Mouse (Mus musculus): Measurements from ENCODE around the gene Neurod1.

The Neurod1 gene

DNA sequence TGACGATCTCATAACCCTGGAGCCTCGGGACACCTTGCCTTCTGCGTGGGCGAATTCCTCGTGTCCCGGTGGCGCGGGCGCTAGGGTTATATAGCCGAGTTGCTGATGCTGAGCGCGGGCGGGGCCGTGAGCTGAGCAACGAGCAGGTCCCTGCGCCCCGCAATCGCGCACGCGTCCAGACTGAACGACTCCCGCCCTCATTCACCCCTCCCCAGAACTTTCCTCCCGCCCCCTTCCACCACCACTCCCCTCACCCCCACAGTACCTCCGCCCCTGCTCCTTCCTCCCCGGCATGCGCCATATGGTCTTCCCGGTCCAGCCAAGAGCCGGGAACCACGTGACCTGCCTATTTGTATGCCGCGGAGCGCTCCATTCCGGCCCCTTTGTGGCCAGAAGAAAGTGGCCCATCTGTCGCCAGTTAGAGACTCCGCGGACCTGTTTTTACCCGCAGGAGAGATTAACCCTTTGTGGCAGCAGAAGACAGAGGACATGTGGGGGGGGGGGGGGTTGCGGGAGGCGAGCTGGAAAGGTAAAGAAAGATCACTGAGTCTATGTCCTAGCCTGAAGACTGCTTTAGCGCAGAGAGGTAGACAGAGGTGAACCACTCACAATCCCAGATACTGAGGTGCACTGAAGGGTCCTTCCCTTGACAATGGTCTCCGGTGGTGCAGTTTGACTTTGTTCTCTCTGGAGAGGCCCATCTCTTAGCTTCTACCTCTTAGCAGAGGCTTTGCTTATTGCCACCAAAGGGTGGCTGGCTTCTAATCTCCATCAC lies at the start of gene Neurod1, which contains the start of gene Cerkl:
TSS of gene Neurod1 (minus strand) at position 177 of the 775 bp plus-strand sequence.
TSS of gene Cerkl (minus strand) at position 211 of the 775 bp plus-strand sequence.
- peak; percentile 28 for DNase-seq

DNA sequence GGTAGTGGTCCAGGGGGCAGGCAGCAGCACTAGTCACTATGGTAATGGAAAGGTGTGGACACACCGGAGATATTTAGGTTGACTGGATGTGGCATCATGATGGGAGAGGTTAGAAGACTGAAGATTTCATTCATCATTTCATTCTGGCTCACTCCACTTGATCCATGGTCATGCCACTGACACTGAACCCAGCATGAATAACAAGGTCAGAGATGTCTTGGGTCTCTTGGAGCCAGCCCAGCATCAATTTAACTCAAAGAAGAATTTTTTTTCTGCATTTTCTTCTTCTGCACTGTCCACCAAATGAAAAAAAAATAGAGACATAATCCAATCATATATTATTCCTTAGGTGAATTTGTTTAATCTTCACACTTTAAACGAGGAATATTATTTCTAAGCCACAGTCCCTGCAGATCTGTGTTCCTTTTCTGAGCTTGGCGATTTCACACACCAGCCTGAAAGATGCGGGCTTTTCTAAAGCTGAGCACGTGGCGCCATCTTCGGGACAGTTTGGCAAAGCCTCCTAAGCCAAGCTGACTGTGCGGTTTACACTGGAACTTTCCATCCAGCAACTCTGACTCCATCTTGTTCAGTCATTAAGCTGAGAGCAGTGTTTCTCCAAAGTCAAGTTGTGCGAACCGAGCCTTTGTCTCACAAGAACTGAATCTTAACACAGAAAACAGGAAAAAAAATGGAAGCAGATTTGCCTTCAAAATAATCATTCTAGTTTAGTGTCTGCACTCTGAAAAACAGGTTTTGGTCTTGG lies 42.6 kb upstream of the Neurod1 start:
- DNase-seq: peak; percentile 87

DNA sequence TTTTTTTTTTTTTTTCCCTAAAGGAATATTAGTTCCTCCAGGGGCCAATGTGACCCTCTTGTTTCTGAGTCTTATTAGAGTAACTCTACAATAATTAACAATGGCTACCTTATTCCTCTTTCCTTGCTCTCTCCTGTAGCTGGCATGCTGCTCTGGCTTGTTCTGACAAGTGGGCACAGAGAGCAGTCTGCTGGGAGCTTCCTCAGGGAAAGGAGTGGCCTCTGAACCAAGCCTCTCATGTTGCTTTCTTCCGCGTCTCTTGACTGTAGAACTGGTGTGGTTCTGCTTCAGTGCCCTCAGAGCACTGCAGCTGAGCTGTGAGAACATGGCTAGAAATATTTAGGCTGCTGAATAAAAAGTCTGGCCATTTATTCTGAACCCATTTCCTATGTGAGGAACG lies 28.6 kb upstream of the Neurod1 start:
- DNase-seq: peak; percentile 6

DNA sequence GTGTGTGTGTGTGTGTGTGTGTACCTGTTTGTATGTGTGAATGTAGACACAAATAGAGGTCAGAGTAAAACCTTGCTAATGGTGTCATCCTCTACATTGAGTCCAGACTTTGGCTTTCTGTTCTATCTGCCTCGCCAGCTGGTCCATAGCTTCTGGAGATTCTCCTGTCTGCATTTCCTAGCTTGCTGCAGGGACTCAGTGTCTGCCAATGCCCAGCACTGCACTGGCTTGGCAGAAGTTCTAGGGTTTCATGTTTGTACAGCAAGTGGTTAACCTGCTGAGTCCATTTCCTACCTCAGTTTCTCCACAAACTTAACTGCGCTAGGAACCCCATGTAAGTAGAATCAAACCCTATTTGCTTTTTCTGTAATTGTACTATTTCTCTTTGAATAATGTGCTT lies 26.0 kb upstream of the Neurod1 start:
- no peak for DNase-seq

DNA sequence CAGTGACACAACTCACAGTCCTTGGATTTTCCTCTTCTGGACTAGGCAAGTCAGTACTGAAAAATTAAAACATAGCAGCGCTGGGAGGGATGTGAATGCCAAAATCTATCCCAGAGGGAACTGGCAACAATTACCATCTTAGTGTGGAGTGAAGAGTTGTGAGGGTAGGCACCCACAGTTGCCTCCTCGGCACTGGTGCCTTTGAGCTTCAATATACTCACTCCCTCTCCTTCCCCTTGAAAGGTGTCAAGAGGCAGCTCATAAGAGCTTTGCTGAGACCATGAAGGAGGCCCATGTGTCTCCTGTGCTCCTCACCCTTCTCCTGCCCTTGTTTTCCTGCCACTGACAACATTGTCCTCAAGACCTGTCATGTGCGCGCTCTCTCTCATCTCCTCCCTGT lies 5.9 kb upstream of the Neurod1 start:
- DNase-seq: no peak

DNA sequence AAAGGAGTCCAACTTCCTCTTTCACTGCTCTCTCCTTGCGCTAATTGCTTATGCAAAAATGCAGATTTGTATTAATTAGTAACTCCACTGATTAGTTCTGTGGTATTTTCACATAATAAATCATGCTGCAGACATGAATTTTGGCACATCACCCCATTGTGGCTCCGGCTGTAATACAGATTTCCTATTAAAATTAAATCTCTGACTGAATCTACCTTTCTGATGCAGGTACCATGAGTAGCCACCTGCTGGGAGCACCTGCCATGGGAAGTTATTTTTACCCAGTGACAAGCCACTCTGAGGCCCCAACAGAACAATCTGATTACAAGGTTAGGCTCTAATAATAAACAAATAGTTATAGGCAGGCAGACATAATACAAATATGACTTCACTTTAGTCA lies 5.3 kb upstream of the Neurod1 start:
- DNase-seq: no peak

DNA sequence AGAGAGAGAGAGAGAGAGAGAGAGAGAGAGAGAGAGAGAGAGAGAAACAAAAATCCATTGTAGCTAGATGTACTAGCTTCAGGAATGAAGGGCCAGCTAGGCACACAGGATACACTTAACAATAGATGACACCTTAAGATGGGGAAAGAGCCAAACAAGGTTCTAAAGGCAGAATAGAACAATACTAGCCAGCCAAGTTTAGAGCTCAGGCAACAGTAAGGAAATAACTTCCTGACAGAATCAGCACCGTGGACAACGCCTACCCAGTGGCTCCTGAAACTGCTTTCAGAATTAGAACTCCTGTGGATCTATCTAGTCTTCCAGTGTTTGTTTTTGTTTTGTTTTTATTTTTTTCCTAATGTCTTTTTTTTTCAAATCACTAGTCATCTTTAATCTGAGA lies 4.0 kb upstream of the Neurod1 start:
- peak; percentile 65 for DNase-seq

DNA sequence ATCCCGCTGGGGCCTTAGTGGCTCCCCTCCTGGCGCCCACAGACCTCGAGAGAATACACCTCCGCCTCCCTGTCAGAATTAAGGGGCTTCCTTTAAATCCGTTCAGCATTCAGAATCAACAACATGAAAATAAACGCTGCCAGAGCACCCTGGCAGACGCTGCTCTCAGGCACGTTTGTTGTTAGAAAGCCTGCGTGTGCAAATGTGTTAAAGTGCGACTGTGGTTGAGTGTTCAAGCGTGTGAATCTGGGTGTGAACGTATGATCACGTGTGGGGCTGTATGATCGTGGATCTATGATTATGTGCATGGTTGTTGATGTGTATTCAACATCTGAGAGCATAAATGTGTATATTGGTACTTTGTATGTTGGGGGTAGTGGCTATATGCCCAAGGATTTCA lies 3.6 kb upstream of the Neurod1 start:
- no peak for DNase-seq

DNA sequence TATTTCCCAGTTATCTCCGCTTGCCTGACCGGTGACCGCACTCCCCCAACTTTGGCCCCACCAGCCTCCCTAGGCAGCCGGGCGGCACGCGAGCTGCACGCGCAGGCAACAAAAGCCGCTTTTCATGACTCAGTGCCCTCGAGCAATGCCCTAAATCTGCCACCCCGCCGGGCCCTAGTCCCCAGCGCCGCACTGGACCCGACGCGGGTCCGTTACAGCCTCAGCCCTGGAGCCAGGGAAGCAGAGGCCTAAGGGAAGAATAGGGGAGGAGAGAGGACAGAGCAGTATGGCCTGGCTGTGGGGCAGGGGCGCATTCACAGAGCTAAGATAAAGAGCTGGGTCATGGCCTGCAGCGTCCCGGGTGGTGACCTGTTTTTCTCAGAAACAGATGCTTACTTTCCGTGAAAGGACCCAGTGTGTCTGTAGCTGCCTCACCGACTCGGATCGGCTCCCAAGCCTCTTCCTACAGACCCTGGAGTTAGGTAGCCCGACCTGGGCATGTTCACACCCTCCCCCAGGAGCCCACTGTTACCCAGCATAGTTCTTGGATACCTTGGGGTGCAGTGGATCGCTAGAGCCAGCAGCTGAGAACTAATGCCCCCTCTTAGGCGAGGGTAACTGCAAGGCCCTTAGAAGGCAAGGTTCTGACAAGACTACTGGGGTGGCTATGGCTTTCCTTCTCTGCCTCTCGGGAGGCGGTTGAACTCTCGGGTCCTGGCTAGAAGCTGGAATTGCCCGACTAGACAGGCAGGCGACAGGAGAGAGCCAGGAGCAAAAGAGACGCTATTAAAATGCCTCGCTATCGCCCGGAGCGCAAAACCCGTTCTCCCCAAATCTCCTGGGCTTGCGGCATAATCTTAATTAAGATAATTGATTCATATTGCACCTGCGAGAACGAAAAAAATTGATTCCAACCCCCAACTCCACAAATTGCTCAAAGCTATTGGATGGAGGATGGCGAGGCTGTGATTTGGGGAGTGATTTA lies 2.8 kb upstream of the Neurod1 start:
- no peak for DNase-seq

DNA sequence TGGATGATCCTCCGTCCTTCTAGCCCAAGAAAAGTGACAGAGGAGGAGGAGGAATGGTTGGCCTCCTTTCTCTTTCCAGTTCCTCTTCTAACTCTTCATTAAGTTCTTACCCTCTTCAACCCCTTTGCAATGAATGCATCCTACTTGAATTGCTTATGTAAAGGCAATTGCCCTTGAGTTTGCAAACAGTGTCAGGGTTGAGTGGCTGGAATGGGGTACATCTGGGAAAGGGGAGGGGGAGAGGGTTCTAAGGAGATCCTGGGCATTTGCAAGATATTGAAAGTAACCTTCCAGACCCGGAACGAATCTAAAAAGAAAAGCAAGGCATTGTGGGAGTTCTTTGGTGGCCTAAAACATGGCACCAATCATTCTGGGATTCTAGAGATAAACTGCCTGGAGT lies 1.4 kb upstream of the Neurod1 start:
- DNase-seq: no peak

DNA sequence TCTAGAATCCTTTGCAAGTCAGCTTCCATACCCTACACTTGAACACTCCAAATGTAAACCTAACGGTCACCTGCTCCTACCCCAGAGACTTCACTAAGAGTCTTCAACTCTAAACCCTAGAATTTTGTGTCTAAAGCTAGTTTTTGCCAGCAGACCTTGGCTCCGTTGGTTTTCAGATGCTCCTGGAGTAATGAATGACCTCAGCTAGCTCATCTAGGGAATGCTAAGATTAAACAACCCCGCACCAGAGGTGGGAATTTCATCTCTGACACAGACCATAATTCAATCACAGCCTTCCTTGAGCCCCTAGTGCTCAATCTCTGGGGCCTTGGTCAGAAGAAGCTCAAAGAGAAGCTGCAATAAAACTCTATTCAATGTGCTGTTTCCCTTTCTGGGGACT lies 883 bp upstream of the Neurod1 start:
- DNase-seq: no peak

DNA sequence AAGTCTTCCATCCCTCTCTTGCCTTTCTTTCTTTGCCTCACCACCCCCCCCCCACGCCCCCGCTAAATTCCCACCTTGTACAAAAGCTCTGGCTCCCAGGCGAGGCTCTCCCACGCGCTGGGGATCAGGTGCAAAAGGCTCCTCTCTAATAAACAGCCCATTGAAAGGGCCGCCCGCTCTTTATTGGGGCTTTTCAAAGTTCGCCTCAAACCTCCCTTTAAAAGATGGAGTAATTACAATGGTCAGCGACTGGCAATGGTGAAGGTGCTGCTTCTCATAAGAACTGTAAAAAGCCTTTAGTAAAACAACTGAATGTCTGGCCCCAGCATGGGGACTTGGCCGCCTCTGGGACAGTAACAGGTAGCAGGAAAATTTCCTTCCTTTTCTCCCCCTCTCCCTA lies 905 bp downstream of the Neurod1 start:
- no peak for DNase-seq

DNA sequence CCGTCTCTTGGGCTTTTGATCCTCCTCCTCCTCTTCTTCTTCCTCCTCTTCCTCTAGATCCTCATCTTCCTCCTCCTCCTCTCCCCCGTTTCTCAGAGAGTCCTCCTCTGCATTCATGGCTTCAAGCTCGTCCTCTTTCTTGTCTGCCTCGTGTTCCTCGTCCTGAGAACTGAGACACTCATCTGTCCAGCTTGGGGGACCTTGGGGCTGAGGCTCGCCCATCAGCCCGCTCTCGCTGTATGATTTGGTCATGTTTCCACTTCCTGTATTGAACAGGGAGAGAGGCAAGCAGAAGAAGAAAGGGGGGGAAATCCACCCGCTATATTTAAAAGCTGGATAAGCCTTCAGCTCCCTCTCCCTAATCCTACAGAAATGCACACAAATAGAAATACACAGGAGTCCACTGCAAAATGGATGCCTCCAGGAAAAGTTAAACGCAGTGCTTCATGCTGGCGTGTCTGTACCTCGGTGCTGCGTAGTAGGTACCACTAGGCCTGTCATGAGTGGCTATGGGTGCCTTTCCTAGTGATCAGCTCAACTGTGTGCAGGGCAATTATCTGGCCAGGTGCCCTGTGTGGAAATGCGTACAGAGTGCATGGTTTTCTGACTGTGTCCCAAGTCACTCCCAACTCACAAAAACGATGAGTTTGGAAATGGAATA lies 1.6 kb downstream of the Neurod1 start:
- no peak for DNase-seq

DNA sequence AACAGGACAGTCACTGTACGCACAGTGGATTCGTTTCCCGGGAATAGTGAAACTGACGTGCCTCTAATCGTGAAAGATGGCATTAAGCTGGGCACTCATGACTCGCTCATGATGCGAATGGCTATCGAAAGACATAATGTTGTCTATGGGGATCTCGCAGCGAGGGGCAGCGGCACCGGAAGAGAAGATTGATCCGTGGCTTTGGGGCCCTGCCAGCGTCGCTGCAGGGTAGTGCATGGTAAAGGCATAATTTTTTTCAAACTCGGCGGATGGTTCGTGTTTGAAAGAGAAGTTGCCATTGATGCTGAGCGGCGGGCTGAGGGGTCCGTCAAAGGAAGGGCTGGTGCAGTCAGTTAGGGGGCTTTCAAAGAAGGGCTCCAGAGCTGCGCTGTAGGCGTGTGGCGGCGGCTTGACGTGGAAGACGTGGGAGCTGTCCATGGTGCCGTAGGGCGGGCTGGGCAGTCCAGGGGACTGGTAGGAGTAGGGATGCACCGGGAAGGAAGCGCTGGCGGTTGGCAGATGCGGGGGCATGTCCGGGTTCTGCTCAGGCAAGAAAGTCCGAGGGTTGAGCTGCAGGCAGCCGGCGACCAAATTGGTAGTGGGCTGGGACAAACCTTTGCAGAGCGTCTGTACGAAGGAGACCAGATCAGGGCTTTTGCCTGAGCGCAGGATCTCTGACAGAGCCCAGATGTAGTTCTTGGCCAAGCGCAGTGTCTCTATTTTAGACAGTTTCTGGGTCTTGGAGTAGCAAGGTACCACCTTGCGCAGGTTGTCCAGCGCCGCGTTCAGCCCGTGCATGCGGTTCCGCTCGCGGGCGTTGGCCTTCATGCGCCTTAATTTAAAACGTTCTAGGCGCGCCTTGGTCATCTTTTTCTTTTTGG lies 2.4 kb downstream of the Neurod1 start:
- DNase-seq: peak; percentile 93

DNA sequence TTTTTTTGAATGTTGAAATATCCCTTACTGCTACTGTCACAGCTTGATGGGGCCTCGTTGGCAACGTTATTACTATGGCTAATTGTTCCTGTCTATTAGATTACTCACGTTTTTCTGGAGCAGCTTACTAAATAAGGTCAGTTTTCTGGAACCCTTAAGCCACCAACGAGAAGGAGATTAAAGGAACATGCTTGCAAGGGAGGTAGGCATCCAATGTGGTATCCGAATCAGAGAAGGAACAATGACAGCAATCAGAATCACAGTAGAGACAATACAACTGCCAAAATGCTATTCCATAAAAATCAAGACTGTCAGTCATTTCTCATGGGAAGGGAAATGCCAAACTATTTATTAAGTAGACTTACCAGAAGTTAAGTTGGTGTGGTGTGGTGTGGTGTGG lies 5.1 kb downstream of the Neurod1 start:
- DNase-seq: no peak

DNA sequence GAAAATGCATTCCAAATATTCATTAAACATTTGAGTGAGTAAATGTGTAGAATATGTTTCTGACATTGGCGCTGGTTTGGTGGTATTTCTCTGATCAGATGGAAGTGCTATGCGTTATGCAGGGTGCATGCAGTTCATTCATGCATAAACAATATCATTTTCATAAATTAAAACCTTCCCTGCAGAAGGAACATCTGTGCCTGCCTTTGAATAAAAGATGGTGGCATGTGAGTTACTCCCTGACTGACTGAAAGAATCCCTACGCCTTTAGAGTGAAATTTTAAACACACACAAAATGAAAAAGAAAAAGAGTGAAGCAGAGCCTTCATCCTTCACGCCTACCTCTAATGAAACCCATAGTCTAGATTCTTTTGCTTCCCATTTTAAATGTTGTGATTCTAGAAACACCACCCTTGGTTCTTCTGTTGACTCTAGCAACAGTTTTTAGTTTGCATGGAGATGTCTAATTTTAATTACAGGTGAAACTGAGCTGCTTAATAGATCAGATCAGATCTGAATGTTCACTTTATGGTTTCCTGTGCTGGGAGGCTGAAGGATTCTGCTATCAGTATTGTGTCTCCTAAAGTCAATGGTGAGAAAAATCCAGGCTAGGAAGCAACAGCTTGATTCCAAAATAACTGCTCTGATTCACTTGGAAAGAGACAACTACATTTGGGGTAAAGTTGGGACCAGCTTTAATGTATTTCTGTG lies 5.7 kb downstream of the Neurod1 start:
- no peak for DNase-seq

DNA sequence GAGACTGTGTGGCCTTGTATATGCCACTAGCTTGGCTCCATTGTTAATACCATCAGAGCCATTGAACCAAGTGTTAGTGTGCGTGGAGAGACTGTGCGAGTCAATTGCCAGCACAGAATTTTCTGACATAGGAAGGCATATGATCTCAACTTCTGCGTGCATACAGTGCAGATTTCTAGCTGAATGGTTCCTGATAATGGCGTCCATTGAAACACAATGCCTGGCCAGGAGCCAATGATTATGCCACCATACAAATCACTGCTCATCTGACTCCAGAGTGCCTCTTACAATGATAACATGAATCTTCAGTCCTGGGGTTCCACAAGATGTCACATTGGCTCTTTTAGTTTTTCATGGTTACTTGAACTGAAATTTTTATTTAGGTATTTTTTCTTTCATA lies 7.2 kb downstream of the Neurod1 start:
- DNase-seq: no peak

DNA sequence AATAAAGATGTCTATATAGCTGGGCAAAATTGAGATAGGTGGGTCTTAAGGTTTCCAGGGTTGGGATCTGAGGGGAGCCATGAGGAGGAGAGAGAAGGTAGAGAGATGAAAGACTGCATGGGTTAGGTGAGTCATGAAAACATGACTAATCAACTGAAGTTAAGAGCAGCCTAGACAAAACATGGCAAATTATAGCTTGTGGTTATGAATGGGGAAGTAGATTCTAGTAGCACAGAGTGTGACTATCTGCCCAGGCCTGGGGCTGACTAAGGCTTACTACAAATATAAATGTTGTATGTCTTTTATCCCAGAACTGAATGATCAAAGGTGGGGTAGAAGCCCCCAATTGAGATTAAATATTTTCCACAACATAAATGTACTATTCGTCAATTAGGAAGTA lies 9.4 kb downstream of the Neurod1 start:
- DNase-seq: no peak

DNA sequence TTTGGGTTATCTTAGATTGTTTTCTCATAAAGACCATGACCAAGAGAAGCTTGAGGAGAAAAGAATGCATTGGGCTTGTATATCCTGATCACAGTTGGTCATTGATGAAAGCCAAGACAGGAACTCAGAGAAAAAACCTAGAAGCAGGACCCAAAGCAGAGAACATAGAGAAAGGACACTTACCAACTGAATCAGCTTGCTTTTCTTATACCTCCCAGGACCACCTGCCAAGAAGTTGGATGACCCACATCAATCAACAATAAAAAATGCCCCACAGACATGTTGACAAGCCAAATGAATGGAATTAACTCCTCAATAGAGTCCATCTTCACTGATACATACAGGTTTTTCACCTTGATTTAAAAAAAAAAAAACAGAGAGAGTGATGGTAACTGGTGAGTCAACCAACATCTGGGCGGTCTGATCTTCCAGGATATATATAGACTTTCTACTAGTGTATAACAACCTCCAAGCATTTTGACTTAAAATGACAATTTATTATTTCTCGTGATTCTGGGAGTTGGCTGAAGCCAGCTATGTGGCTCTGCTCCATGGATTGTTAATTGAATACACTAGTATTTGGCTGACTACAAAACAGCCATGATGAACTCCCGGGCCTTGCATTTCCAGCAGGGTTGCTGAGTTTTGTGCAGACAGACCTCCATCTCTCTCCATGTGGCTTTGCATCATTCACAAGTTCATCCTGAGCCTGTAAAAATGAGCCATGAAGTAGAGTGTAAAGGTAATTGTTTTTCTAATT lies 12.5 kb downstream of the Neurod1 start:
- no peak for DNase-seq

DNA sequence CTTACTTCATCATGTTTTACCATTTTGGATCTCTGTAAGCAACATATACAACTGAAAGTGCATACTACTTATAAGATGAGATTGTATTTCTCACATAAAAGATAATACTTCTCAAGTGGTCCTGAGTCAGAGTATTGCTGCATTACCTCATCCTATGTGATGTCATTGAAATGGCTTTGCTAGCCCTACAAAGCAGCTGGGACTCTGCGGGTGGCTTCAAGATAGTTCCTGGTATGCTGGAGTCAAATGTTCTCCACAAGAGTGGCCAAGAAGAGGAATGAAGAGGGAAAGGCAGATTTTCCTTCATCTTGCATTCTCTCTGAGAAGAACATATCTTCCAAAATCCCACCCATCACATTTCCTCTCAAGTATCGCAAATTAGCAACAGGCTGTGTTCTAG lies 13.2 kb downstream of the Neurod1 start:
- DNase-seq: no peak

Measured in kidney, postnatal 10 days (tissue).